Mouse (Mus musculus): ENCODE data around the gene C1qbp.

C1qbp gene

GRCm38 (mm10) chr11:70973947-70974346 is 8.9 kb downstream of the C1qbp start:
- DNase-seq (ENCODE audit: low spot score) = no peak

- DNase-seq (ENCODE audit: low spot score) = no peak
Measured at GRCm38 (mm10) chr11:70972586-70972985, 10.2 kb downstream of the C1qbp start.

DNA sequence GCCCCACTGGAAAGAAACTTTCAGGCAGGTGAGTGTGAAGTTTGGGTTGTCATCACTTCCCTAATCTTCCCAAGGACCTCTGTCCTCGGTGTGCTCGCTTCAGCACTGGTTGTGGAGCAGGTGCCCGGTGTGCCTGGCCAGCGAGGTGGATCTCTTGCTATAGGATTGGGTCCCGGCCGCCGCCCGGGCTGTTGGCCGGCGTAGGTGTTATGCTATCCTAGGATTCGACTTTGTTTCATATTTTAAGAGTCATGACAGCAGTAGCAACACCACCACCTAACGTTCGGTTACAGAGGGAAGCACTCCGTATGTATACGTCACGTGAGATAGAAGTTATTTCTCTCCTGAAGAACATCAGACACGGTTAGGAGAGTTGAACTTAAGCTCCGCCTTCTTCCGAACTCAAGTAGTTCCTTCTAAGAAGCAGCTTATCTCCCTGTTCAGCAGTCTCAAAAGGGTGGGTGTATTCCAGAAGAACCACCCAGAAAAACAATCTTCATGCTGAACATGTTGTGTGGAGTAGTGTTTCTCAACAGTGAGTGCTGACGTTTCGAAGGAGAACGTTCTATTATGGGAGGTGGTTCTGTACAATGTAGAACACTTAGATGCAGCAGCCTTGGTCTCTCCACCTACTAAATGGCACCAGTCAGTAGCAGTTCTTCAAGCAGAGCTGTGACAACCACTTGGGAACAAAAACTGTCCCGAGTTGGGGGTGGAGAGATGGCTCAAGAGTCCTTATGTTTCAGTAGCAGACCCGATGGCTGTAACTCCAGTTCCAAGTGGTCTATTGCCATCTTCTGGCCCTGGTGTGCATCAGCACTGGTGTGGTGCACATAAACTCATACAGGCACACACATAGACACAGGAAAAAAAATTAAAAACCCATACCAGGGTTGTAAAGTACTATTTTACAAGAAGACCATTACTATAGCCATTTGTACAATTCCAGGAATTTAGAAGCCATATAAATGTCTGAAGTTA is 12.0 kb downstream of the C1qbp start:
- DNase-seq (ENCODE audit: low spot score) = peak; percentile 30

DNA sequence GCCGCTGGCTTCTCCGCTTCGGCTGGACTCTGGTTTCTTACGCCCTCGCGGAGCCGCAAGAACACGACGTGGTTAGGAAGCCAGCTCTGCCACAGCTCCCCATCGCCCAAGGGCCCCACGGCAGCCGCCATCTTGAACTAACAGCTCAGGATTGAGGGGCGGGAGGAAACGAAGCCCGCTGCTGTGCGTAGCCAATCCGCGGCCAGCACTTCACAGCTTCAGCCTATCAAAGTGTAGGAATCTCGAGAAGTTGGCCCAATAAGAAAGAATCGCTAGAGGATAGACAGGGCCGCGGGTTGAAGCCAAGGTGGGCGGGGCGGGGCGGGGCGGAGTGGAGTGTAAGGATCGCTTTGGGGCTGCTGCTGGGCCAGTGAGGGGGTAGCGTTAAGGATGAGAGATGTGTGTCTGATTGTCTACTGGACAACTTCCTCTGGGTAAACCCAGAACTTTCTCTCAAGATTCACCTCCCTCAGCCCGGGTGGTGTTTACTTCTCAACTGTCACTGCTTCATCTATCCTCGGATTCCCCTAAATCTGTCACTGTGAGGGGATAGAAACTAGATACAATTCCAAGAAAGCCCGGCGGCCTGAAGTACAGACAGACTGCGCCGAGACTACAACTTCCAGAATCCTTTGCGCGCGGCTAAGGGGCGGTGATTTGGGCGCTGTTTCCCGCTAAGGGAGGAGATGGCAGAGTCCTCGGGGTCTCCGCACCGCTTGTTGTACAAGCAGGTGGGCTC is 12.8 kb downstream of the C1qbp start, which contains the start of the genes Nup88 and Rpain:
Nup88 (minus strand) TSS at position 153 of the 739 bp plus-strand sequence.
Rpain (plus strand) TSS at position 393 of the 739 bp plus-strand sequence.
- DNase-seq (ENCODE audit: low spot score) = peak; percentile 87

- DNase-seq (ENCODE audit: low spot score) = no peak
Measured at GRCm38 (mm10) chr11:70969271-70969794, 13.5 kb downstream of the C1qbp start.

- no peak for DNase-seq (ENCODE audit: low spot score)
Measured at GRCm38 (mm10) chr11:70964222-70964907, 18.5 kb downstream of the C1qbp start.

DNA sequence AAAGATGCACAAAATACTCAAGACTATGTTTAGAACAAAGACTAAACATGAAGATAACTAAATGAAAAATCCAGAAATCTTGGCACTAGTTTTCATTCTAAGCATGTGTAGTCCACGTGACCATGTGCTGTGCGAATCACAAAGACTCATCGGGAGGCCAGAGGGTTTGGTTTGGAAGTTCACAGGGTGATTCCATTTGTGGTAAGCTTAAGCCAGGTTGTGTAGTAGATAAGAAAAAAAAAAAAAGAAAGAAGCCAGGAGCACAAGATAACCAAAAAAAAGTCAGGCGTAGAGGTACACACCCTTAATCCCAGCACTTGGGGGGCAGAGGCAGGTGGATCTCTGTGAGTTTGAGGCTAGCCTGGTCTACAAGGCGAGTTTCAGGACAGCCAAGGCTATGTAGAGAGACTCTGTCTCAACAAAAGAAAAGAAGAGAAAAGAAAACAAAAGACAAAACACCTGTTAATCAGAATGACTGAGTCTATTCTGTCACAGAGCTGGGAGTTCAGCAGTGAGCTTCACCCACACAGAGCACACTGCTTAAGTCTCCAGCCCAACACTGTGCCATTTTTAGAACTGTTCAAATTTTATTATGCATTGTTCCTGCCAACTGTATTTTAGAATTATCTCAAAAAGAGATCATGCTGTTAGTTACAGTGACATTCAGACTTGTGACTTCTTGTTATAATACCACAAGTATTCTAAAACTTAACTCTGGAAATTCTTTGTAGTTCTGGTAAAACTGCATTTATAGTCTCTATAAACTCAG is 21.9 kb downstream of the C1qbp start:
- DNase-seq (ENCODE audit: low spot score) = no peak

DNA sequence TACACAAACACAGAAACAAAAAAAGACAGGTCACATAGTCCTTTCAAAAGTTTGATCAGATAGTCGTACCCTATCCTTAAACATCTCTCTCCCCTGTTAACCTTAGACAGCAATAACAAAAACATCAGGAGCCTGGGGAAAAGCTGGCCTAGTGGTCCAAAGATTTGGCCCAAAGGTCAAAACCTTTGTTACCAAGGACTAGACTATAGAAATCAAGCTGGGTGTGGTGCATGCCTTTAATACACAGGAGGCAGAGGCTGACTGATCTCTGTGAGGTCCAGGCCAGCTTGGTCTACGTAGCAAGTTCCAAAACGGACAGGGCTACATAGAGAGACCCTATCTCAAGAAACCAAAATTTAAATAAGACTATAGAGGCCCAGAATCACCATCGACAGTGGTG is 28.1 kb downstream of the C1qbp start:
- no peak for DNase-seq (ENCODE audit: low spot score)

DNA sequence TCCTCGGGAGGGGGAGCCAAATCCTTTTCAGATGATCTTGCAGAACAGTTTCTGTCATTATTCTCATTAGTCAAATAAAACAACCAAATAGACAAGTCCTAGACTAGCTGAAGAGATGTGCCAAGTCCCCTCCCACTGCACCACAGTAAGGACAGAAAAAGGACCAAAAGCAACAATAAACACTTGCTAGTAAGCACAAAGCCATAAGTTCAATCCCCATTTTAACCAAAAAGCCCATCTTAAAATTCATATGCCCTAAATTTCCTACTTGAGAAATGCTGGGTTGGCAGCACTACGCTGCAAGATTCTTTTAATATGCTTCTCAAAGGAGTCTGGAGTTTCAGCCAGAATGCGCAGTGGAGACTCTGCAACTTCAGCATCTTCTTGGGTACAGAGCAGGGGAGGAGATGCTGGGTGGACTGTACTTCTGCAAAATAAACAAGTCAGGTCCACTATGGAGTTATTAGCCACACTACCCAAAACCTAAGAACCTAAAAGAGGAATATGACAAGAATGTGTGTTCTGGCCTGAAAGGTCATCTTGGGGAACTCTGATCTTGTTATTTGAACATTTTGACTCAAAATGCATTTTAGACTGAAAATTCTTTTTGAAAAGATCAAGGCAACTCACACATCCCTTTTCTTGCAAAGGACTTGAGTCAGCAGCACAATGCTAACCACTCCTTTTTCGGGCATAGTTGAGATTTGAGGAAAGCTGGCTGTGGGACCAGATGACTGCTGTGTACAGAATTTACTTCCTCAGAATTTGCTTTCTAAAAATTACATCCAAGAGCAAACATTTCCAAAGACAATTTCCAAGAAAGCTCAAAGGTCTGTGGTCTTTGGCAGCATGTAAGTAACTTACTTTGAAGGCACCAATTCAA is 37.6 kb downstream of the C1qbp start:
- no peak for DNase-seq (ENCODE audit: low spot score)

DNA sequence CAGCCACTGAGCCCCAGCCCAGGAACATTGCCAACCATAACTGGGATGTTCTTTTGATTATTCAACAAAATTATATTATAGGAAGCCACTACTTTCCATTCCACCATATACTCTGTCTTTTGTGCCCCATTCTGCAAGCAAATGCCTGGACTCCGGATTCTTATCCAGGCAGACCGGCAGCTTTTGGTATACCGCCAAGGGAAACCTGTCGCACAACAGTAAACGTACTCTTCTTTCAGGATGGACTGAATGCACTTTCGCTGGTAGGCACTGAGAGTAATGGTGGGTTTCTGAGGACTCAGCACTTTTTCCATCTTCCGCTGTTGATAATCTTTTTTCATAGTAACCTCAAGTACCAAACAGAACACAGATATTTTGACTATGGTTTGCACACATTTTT is 39.2 kb downstream of the C1qbp start:
- no peak for DNase-seq (ENCODE audit: low spot score)

DNA sequence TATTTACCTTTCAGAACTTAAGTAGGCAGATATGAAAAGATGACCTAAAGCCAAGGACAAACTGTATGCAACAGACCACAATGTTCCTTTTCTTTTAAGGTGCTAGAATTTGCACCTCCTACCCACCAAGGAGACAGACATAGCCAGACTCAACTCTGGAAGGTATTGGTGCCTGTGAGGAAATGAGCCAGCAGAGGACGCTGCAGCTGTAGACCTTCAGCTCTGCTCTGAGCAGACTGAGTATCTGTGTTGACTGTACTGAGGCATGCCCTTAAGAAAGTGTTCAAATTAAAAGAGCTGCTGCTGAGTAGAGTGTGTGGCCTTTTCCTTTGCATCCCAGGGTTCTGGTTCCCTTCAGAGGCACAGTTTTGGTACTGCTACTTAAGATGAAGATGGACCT is 40.2 kb downstream of the C1qbp start:
- DNase-seq (ENCODE audit: low spot score) = no peak

GRCm38 (mm10) chr11:70935316-70935715 is 47.5 kb downstream of the C1qbp start:
- DNase-seq (ENCODE audit: low spot score) = no peak

- no peak for DNase-seq (ENCODE audit: low spot score)
Measured at GRCm38 (mm10) chr11:70931461-70931860, 51.4 kb downstream of the C1qbp start.

Data from spleen, adult 12 weeks (tissue).